Mouse (Mus musculus): ENCODE measurements around the gene Ifna1.
A peak's percentile ranks its signal among the peaks of the same experiment; 100 is the strongest.
"Not testable (repeated sequence)": the region's sequence is repeated elsewhere in the genome, so short reads cannot be mapped to it uniquely, and the experiment has no call there.

Gene Ifna1

DNA sequence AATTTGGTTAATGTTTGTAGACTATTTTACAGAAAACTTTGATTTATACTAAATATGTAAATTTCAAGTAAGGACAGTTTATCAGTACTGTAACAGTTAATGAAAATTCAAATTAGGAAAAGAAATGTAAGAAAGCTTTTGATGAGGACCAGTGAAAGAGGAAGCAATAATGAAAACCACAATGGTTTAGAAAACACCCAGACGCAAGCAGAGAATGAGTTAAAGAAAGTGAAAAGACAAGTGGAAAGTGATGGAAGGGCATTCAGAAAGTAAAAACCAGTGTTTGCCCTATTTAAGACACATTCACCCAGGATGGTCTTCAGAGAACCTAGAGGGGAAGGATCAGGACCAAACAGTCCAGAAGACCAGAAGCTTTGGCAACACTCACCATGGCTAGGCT, at the start of gene Ifna1:
TSS of gene Ifna1 (plus strand) at position 390 of the 400 bp plus-strand sequence.
- DNase-seq (ENCODE audit: low read depth) = no peak

DNA sequence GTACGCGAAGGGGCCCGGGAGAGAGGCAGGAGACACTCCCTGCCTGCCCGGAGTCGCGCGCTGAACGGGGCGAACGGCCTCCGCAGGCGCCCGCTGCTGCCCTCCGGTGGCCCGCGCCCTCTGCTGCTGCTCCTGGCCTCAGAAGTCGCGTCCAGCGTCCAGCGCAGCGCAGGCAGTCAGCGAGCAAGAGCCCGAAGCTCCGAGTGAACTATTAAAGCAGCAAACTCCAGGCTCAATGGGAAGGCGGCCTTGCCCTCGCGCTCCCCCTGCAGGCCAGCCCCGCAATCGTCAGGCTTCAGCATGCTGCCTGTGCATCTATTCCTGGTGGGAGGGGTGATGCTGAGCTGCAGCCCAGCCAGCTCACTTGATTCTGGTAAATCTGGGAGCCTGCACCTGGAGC, 46.9 kb upstream of the Ifna1 start, which contains the start of gene Gm13287:
TSS of gene Gm13287 (plus strand) at position 301 of the 400 bp plus-strand sequence.
- DNase-seq (ENCODE audit: low read depth) = not testable (repeated sequence)

DNA sequence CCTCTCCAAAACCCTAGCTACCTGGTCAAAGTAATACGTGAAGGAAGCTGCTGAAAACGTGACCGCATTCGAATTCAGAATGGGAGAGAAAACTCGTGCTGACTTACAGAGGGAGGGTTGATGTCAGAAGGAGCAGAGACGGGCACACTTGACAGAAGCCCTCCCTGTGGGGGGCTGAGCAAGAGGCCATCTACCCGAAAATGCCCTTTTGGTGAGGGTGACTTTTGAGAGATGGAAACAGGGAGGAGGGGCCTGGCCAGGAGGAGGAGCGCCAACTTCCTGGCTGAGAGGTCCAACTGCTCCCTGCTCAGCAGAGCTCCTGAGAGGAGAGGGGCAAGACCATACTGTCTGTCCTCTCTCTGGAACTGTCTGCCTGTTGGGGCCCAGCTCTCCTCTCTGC, 44.7 kb upstream of the Ifna1 start, which contains the start of gene Gm13288:
TSS of gene Gm13288 (plus strand) at position 301 of the 400 bp plus-strand sequence.
- not testable (repeated sequence) for DNase-seq (ENCODE audit: low read depth)

DNA sequence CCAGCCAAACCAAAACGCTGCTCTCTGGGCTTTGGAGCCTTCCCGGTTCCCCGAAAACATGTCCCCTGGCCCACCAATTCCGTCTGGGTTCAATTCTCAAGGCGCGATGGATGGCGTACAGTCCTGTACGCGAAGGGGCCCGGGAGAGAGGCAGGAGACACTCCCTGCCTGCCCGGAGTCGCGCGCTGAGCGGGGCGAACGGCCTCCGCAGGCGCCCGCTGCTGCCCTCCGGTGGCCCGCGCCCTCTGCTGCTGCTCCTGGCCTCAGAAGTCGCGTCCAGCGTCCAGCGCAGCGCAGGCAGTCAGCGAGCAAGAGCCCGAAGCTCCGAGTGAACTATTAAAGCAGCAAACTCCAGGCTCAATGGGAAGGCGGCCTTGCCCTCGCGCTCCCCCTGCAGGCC, 44.1 kb upstream of the Ifna1 start:
- not testable (repeated sequence) for DNase-seq (ENCODE audit: low read depth)

DNA sequence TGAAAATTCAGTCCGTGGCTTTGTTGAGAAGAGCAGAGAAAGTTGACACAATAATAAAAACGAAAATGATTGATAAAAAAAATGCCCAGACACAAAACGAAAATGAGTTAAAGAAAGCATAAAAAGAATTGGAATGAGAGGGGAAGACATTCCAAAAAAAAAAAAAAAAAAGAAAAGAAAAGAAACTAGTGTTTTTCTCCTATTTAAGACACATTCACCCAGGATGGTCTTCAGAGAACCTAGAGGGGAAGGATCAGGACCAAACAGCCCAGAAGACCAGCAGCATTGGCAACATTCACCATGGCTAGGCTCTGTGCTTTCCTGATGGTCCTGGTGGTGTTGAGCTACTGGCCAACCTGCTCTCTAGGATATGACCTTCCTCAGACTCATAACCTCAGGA, 34.0 kb upstream of the Ifna1 start, which contains the start of gene Ifna7:
TSS of gene Ifna7 (plus strand) at position 301 of the 400 bp plus-strand sequence.
- DNase-seq (ENCODE audit: low read depth) = no peak

DNA sequence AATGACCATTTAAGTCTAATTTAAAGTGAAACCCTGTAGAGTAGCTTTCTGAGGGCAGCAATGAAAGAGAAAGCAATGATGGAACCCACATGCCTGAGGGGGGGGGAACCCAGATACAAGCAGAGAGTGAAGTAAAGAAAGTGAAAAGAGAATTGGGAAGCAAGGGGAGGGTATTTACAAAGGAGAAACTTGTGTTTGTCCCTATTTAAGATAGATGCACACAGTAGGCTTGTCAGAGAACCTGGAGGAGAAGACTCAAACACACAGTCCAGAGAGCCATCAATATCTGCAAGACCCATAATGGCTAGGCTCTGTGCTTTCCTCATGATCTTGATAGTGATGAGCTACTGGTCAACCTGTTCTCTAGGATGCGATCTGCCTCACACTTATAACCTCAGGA, 30.2 kb upstream of the Ifna1 start, which contains the start of gene Ifna11:
TSS of gene Ifna11 (plus strand) at position 301 of the 400 bp plus-strand sequence.
- no peak for DNase-seq (ENCODE audit: low read depth)

DNA sequence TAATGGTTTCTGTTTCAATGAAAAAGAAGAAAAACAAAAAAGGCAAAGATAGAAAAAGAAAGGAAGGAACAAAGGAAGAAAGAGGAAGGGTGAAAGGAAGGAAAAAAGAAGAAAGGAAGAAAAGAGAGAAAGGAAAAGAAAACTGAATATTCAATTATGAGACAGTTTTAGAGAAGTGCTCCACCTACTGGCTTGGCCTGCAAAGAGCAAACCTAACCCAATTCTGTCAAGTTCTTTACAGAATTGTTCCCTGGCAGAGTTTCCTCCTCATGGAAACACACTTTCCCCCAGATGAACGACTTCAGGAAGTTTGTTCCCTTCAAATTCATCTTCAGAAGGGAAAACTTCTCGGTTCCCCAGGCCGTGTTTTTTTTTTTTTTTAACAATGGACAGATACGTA, 26.9 kb upstream of the Ifna1 start:
- peak; percentile 58 for DNase-seq (ENCODE audit: low read depth)

DNA sequence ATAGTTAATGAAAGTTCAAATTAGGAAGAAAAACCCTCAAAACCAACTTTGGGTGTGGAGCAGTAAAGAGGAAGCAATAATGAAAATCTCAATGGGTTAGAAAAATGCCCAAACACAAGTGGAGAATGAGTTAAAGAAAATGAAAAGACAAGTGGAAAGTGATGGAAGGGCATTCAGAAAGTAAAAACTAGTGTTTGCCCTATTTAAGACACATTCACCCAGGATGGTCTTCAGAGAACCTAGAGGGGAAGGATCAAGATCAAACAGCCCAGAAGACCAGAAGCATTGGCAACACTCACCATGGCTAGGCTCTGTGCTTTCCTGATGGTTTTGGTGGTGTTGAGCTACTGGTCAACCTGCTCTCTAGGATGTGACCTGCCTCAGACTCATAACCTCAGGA, 22.8 kb upstream of the Ifna1 start, which contains the start of gene Ifna6:
TSS of gene Ifna6 (plus strand) at position 301 of the 400 bp plus-strand sequence.
- DNase-seq (ENCODE audit: low read depth) = not testable (repeated sequence)

DNA sequence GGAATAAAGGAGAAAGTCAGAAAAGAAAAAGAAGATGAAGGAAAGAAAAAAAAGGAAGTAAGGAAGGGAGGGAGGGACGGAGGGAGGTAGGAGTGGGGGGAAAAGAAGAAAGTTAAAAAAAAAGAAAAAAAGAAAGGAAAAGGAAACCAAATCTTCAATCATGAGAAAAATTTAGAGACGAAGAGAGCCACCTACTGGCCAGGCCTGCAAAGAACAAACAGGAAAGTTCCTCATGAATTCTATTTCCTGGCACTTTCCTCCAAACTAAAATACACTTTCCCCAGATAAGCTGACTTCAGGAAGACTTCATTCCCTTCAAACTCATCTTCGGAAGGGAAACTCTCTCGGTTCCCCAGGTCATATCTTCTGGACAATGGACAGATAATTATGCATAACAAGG, 19.4 kb upstream of the Ifna1 start:
- peak; percentile 63 for DNase-seq (ENCODE audit: low read depth)

DNA sequence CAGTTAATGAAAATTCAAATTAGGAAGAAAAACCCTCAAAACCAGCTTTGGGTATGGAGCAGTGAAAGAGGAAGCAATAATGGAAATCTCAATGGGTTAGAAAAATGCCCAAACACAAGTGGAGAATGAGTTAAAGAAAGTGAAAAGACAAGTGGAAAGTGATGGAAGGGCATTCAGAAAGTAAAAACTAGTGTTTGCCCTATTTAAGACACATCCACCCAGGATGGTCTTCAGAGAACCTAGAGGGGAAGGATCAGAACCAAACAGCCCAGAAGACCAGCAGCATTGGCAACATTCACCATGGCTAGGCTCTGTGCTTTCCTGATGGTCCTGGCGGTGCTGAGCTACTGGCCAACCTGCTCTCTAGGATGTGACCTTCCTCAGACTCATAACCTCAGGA, 14.7 kb upstream of the Ifna1 start, which contains the start of gene Ifna5:
TSS of gene Ifna5 (plus strand) at position 301 of the 400 bp plus-strand sequence.
- DNase-seq (ENCODE audit: low read depth) = not testable (repeated sequence)

DNA sequence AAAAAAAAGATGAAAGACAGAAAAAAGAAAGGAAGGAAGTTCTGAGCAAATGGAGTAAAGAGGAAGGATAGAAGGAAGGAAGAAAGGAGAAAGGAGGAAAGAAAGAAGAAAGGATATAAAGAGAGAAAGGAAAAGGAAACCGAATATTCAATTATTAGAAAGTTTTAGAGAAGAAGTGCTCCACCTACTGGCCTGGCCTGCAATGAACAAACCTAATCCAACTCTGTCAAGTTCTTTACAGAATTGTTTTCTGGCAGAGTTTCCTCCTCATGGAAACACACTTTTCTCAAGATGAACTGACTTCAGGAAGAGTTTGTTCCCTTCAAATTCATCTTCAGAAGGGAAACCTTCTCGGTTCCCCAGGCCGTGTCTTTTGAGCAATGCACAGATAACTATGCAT, 11.1 kb upstream of the Ifna1 start:
- peak; percentile 50 for DNase-seq (ENCODE audit: low read depth)

DNA sequence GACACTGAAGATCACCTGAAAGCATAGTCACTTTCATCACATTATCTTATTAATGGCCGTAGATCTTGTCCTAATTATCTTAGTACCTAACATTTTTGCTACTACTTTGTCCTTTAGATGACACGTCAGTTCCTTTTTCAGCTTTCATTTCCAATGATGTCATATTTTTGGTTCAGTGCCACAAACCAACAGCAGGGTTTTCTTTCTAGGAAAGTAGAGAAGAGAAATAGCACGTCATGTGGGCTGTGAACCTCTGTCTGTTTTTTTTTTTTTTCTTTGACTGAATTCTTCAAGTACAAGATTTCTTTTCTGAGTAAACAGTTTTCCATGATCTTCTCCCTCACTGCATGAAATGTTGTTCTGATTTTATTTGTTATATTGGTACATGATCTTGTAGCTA, 9.8 kb upstream of the Ifna1 start:
- no peak for DNase-seq (ENCODE audit: low read depth)

DNA sequence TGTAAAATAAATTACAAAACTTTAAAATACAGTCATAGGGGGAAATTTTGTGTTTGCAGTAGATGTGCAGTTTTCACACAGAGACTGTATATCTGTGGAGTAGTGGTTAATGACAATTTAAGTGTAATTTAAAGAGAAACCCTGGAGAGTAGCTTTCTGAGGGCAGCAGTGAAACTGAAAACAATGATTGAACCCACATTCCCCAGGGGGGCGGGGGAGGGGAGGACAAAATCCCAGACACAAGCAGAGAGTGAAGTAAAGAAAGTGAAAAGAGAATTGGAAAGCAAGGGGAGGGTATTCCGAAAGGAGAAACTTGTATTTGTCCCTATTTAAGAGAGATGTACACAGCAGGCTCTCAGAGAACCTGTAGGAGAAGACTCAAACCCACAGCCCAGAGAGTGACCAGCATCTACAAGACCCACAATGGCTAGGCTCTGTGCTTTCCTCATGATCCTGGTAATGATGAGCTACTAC, 8.4 kb upstream of the Ifna1 start, which contains the start of gene Ifna4:
TSS of gene Ifna4 (plus strand) at position 424 of the 474 bp plus-strand sequence.
- no peak for DNase-seq (ENCODE audit: low read depth)

DNA sequence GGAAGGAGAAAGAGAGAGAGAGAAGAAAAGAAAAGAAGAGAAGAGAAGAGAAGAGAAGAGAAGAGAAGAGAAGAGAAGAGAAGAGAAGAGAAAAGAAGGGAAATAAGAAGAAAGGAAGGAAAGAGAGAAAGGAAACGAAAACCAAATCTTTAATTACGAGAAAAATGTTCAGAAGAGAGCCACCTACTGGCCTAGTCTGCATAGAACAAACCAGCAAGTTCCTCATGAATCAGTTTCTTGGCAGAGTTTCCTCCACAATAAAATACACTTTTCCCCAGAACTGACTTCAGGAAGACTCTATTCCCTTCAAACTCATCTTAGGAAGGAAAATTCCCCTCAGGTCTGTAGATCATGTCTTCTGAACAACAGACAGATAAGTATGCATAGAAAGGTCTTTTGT, 4.6 kb upstream of the Ifna1 start:
- DNase-seq (ENCODE audit: low read depth) = peak; percentile 57

DNA sequence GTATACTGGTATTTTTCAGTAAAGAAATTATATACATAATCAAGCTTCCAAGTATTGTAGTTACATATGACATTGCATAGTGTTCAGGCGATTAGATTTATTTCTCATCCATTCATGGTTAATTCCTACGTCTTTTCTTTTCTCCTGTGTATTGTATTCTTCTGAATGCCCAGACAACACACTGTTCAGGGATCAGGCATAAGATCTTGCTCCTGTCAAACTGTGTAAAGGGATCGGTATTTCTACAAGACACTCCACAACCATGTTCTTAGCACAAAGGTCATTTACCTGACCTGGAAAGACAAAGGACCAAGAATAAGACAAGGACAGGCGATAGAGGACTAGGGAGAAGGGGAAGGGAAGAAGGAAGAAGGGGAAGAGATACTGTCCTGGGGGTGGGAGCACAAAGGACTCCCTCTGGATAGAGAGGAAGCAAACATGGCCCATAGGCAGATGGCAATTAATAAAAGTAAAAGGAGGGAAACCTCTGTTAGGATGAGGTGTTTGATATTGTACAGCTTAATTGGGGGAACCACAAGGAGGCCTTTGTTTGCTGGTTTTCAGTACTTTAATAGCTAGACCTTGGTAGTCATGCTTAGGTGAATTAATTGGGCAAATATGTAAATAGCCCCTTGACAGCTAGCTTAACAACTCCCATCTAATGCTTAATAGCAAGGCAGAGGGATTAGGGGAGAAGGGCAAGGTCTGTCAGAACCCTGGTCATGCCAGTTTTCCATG, 1.3 kb downstream of the Ifna1 start:
- DNase-seq (ENCODE audit: low read depth) = no peak

DNA sequence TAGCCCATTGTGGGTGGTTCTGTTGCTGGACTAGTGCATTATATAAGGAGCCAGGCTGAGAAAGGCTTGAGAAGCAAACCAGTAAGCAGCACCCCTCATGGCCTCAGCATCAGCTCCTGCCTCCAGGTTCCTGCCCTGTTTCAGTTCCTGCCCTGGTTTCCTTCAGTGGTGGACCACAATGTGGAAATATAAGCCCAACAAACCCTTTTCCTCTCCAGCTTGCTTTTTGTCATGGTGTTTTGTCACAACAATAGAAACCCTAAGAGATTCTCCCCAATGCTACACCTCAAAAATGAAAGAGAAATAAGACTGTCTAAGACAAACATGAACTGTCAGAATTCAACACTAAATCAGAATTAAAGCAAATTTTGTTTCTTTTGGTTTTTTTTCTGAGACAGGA, 9.3 kb downstream of the Ifna1 start:
- no peak for DNase-seq (ENCODE audit: low read depth)

DNA sequence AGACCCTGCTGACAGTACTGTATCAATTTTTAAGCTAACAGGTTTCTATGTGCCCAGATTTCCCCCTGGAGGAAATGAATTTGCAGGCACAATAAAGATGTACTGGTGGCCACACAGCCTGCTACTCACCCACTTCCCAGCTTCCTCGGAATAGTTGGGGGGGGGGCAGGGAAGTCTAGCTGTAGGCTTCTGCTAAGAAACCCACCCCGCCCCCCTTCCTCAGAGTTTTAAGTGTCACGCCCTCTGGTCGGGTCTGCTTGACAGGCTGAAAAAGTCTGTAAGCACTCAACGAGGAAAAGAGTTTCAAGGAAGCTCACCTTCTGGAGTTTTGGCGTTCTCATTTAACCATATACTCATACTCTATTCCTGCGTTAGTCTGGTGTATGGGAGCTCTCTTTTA, 13.4 kb downstream of the Ifna1 start:
- DNase-seq (ENCODE audit: low read depth) = no peak

DNA sequence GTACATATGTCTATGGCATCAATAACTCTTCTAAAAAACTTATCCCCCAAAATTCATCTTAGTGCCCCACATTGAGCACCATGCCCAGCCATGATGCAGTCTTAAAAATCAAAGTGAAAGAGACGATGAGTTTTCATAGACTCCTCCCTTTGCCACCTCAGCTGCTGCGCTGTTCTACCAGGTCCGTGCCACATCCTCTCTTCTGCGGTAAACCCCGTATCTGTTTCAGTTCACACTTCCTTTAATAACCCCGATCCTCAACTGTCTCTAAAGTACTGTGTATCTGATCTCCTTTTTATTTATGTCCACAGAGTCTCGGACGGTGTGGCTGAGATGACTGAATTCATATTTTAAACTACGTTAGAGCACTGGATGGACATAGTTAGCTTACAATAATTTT, 14.7 kb downstream of the Ifna1 start:
- peak; percentile 89 for DNase-seq (ENCODE audit: low read depth)

DNA sequence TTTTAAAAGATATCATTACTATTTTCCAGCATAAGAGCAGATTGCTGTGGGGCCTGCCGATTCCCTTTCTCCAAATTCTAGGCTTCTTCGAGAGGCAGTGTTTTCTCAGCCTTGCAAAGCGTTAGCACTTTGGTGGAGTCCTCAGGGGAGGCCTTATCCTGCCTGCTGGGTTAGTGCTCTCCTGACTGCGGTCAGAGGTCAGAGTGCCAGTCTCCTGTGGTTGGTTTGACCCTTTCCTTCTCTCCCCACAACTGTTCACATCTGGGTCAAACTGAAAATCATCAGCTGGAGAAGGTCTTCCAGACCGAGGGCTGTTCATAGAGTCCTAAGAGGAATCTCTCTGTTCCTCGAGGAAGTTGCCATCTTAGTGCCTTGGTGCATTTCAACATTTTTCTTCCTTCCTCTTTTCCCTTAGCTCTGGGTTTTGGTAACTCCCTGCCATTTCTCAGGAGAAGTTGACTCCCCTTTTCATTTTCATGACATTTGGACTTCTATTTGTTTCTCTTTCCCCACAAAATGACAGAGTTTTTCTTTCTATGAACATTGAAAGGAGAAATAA, 15.2 kb downstream of the Ifna1 start:
- no peak for DNase-seq (ENCODE audit: low read depth)

DNA sequence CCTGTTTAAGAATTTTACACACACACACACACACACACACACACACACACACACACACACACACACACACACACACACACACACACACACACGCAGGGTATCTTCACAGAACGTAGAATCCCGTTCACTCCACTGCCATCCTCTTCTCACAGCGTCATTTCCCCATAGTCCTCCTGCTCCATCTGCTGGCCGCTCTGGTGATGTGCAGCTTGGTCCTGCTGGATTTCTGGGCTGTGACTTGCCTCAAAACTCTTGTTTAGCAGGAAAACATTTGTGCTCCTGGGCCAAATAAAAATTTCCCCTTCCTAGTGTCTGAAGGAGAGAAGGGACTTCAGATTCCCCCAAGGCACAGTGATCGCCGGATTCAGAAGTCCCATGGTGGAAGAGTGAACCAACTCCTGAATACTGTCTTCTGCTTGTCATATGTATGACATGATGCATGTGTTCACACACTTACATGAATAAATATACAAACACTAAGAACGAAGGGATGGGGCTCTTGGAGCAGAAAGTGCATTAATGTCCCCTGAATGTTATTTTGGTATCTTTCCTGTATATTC, 17.6 kb downstream of the Ifna1 start:
- DNase-seq (ENCODE audit: low read depth) = peak; percentile 92

DNA sequence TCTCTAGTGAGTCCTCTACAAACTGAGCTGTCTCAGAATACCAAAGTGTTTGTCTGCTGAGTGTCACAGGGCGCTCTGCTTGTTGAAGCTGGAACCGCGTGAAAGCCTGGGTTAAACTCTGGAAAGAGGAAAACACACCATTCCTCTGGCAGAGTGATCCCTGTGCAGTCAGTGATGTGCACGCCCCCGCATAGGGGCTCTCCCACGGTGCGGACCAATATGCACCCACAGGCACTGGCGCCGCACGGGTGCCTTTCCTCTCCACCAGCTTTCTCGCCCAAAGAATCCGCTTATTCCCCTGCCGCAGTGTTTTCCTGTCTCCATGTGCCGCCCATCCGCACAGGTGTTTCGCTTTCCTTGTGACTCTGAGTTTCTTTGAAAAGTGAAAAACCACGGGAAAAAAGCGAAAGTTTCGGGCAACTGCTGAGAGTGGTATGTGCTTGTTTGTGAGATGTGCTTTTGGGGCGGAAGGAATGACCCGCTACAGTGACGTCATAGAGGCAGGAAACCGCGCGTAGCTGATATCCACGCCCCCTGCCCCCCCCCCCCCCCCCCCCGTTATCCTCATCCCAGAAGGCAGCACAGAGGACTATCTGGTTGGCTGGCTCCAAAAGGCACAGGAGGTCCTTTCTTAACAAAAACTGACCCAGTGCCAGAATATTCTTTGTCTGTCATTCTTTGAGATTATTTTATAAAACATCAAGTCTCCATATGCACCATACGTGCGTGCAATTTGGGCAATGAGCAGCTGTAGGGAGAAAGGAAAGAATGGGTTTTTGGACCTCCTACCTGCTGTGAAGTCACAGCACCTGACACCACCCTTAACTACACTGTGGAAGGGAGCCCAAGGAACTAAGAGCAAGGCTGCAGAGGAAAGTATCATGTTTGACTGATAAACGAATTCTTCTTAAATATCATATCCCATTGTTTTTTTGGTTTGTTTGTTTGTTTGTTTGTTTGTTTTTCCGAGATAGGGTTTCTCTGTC, 18.3 kb downstream of the Ifna1 start:
- DNase-seq (ENCODE audit: low read depth) = peak; percentile 89
